Mouse (Mus musculus) embryonic facial prominence, embryonic 10.5 days (tissue): ENCODE data around the gene Cyp2j13. TPM values are rescaled to one million over a fixed set of nuclear protein-coding genes. Genes with fewer than 3 reads are reported as not detected.

Experiments used
- polyA plus RNA-seq: library from polyadenylated mRNA; unstranded; fragments of >200 nt; fragmentation: Nextera tagmentation; extraction: Ambion mirVana; gene quantifications from 2 replicates; pipeline ENCODE4 v1.2.1, GENCODE M21; 2016

Cyp2j13 gene
- polyA plus RNA-seq, 1 experiment from 2014 or later, result 0.10 TPM

Other genes starting within 250 kb of the Cyp2j13 start
- 15.6 and 18.1 TPM in 2 replicates for gene Hook1, start 110.3 kb downstream of the Cyp2j13 start, polyA plus RNA-seq
- not detected in 2 replicates for gene Cyp2j12, start 63.6 kb upstream of the Cyp2j13 start, polyA plus RNA-seq
- not detected in 2 replicates for gene Cyp2j7, start 159.1 kb upstream of the Cyp2j13 start, polyA plus RNA-seq